Mouse (Mus musculus) hindbrain, embryonic 11.5 days (tissue): ENCODE data around the gene Nipsnap2. TPM values are rescaled to one million over a fixed set of nuclear protein-coding genes. Genes with fewer than 3 reads are reported as not detected.

Experiments
- ATAC-seq: fragments of 200-750 bp; cut with Nextera tagmentation; 2 replicates; pipeline ENCODE4 v1.8.0; 2017; ENCODE audit warnings: mild to moderate bottlenecking, moderate TSS enrichment, moderate library complexity; ENCODE audit not compliant: low FRiP score
- DNase-seq: peaks from one replicate; pipeline ENCODE4 v3.0.0-alpha.2; 2015; ENCODE audit warnings: low spot score
- H3K27ac ChIP-seq: fragments of 300-500 bp; sonication (generic); 2 replicates; pipeline ENCODE4 v1.5.1; 2014; ENCODE audit warnings: mild to moderate bottlenecking, low read depth, low read length
- H3K27me3 ChIP-seq: fragments of 300-500 bp; sonication (generic); 2 replicates; pipeline ENCODE4 v1.6.1; 2014; ENCODE audit warnings: mild to moderate bottlenecking, low read length, moderate library complexity, mixed read lengths; ENCODE audit not compliant: control insufficient read depth, insufficient read depth
- H3K36me3 ChIP-seq: fragments of 300-500 bp; sonication (generic); 2 replicates; pipeline ENCODE4 v1.6.1; 2014; ENCODE audit warnings: mild to moderate bottlenecking, low read length, moderate library complexity, mixed read lengths; ENCODE audit not compliant: control insufficient read depth, insufficient read depth
- H3K4me1 ChIP-seq: fragments of 300-500 bp; sonication (generic); replicated peaks from 2 replicates; pipeline ENCODE4 v1.6.1; 2014; ENCODE audit warnings: low read length, mixed read lengths; ENCODE audit not compliant: control insufficient read depth, insufficient read depth
- H3K4me2 ChIP-seq: fragments of 300-500 bp; sonication (generic); replicated peaks from 2 replicates; pipeline ENCODE4 v1.6.1; 2014; ENCODE audit warnings: mild to moderate bottlenecking, low read depth, low read length
- H3K4me3 ChIP-seq: fragments of 300-500 bp; sonication (generic); 2 replicates; pipeline ENCODE4 v1.5.1; 2014; ENCODE audit warnings: low read depth, low read length
- H3K9ac ChIP-seq: fragments of 300-500 bp; sonication (generic); 2 replicates; pipeline ENCODE4 v1.6.1; 2014; ENCODE audit warnings: low read depth, low read length
- H3K9me3 ChIP-seq: fragments of 300-500 bp; sonication (generic); 2 replicates; pipeline ENCODE4 v1.6.1; 2016; ENCODE audit warnings: low read length; ENCODE audit not compliant: control insufficient read depth
- WGBS: fragments of 180-500 bp; shearing (Covaris S2); extraction: QIAGEN DNeasy Blood & Tissue Kit; methylation state at CpG from one replicate; pipeline ENCODE4 v1.1.7; 2014; 5-methylcytosine and 5-hydroxymethylcytosine counted together
- polyA plus RNA-seq: library from polyadenylated mRNA; unstranded; fragments of >200 nt; fragmentation: Nextera tagmentation; extraction: Ambion mirVana; gene quantifications from 2 replicates; pipeline ENCODE4 v1.2.1, GENCODE M21; 2014

The Nipsnap2 gene
- polyA plus RNA-seq, 1 experiment from 2014 or later: 85.7 TPM

DNA sequence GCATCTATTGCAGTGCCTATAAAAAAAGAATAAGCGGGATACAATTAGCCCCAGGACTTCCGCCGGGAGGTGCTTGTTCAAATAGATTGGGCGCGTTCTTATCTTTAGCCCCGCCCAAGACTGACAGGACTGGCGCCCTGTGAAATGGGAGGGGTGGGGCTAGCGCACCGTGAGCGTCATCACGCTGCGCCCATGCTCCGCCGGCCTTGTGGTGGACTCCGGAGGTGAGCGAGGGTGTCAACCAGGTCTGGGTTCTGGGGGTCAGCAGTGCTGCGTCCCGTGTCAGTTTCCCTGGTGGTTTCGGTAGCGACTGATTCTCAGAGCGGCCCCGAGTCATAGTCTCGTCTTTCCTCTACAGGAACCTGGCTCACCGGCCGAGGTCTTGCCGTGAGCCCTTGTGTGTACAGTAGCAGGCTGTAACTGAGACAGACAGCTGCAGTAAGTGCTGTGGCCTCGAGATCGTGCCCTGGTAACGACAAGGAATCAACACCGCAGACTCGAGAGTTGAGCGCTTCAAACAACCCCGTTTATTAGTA is 9.5 kb upstream of the Nipsnap2 start, which contains the start of gene Mrps17:
Mrps17 (plus strand) TSS at position 172 of the 536 bp plus-strand sequence.
- no peaks in the 10 kb centered on the region for H3K36me3 ChIP-seq
- DNase-seq (peak; percentile 94), ATAC-seq (peak; percentile 97)
- H3K4me3 ChIP-seq: peak within 1 kb of the TSS; percentile 69
- H3K4me2 ChIP-seq: peak within 1 kb of the TSS; percentile 60
- H3K4me1 ChIP-seq: no peaks in the 10 kb centered on the region
- H3K27me3 ChIP-seq: no peaks in the 10 kb centered on the region
- under 1% methylated on average over 33 of the region's 33 CpGs for WGBS
- no peak within 1 kb of the TSS for H3K27ac ChIP-seq
- H3K9ac ChIP-seq: peak within 1 kb of the TSS; percentile 74
- no peaks in the 10 kb centered on the region for H3K9me3 ChIP-seq

DNA sequence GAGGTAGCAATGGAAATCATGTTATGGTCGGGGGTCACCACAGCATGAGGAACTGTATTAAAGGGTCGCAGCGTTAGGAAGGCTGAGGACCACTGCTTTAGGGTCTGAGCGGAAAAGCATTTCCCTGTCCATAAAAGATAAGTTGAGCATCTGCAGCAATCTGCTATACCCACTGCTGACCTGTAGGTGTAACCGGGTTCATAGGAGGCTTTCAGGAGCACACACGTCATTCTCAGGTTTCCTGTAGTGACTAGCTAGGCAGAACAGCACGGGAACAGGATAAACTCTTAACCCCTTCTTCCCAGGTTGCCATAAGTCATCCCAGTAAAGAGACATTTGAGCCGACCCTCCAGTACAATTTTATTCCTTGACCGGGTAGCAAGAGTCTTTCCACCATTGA is 7.8 kb upstream of the Nipsnap2 start:
- WGBS: 85% methylated on average over 9 of the region's 9 CpGs
- ATAC-seq (no peak), DNase-seq (no peak)
- H3K27me3 ChIP-seq: no peaks in the 10 kb centered on the region
- no peaks in the 10 kb centered on the region for H3K36me3 ChIP-seq
- no peaks in the 10 kb centered on the region for H3K4me1 ChIP-seq
- no peak overlapping the region for H3K4me3 ChIP-seq
- no peak overlapping the region for H3K27ac ChIP-seq
- H3K9ac ChIP-seq: no peak overlapping the region
- H3K9me3 ChIP-seq: no peaks in the 10 kb centered on the region
- no peak overlapping the region for H3K4me2 ChIP-seq

DNA sequence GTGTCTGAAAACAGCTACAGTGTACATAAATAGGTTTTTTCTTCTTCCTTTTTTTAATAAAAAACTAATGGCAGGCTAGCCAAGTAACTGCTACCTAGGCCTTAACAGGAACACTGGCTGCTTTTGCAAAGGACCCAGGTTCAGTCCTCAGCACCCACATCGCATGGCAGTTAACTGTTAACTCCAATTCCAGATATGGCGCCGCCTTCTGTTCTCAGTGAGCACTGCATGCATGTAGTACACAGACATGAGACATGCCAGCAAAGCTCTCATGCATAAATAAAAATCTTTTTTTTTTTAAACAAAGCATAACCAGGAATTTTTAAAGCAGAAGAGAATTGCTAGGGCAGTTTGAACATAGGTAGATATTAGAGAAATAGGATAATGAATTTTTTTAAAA is 4.7 kb upstream of the Nipsnap2 start:
- Histone ChIP-seq H3K4me1 (no peaks in the 10 kb centered on the region), H3K27me3 (no peaks in the 10 kb centered on the region), H3K27ac (no peak overlapping the region), H3K4me3 (no peak overlapping the region), H3K9me3 (no peaks in the 10 kb centered on the region), H3K36me3 (no peaks in the 10 kb centered on the region), H3K9ac (no peak overlapping the region), H3K4me2 (no peak overlapping the region)
- WGBS: 80% methylated on average over 3 of the region's 3 CpGs
- DNase-seq (no peak), ATAC-seq (no peak)

DNA sequence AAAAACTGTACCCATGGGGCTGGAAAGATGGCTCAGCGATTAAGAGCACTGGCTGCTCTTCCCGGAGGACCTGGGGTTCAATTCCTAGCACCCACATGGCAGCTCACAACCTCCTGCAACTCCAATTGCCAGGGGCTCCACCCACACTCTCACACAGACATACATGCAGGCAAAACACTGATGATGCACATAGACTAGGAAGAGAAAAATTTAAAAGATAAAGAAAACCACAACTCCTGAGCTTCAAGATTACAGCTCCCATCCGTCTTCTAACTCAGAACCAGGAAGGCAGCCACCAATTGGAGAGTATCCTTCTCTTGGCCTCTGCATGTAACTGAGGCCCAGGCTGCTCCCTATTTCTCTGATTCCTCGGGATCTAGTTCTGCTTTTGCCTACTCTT is 595 bp upstream of the Nipsnap2 start:
- Histone ChIP-seq H3K4me3 (no peak overlapping the region), H3K4me2 (no peak overlapping the region; the same call in 1 of the 2 replicates), H3K27me3 (no peaks in the 10 kb centered on the region), H3K36me3 (no peaks in the 10 kb centered on the region), H3K4me1 (no peaks in the 10 kb centered on the region), H3K9ac (no peak overlapping the region), H3K9me3 (no peaks in the 10 kb centered on the region), H3K27ac (no peak overlapping the region)
- ATAC-seq (peak; percentile 17; the same call in 1 of the 2 replicates), DNase-seq (no peak)
- 59% methylated on average over 4 of the region's 4 CpGs for WGBS

DNA sequence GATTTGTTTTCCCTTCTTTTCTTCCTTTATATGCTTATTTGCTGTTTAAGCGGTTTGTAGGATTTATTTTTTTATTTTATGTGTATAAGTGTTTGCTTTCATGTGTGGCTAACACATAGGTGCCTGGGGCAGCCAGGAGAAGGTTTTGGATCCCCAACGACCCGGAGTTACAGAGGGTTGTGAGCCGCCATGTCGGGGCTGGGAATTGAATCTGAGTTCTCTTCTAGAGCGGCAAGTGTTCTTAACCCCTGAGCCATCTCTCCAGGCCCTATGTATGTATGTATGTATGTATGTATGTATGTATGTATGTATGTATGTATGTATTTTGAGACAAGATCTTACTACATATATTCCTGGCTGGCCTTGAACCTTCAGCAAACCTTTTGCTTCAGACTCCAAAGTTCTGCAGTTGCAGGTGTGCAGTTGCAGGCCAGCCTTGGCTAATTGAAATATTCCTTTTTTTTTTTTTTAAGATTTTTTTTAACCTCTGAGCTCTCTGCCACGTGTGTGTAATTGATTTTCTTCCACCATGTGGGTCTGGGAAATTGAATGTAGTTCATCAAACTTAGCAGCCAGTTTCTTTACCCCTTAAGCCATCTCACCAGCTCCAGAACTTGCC is 1.0 kb downstream of the Nipsnap2 start:
- Histone ChIP-seq H3K9me3 (no peaks in the 10 kb centered on the region), H3K4me1 (no peaks in the 10 kb centered on the region), H3K36me3 (no peaks in the 10 kb centered on the region), H3K4me3 (peak overlapping the region; percentile 81), H3K27ac (no peak overlapping the region), H3K4me2 (peak overlapping the region; percentile 54), H3K9ac (peak overlapping the region; percentile 94), H3K27me3 (no peaks in the 10 kb centered on the region)
- DNase-seq (peak; percentile 25), ATAC-seq (no peak)
- WGBS: 22% methylated on average over 7 of the region's 7 CpGs

DNA sequence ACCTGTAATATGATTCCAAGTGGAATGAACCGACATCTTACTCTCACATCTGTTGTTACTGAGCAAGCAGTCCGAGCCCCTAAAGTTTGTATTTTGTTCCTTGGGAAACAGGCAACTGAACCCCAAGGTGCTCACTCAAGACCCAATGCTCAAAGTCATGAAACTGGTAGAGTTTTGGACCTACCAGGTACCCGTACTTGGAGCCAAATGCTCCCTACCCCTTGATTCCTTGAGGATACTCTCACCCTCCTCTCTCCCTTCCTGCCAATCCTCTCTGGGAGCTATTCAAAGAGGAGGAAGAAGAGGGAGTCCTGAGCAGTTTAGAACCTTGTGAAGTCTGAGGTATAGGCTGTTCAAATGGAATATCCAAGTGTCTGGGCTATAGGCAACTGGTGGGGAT is 1.9 kb downstream of the Nipsnap2 start:
- Histone ChIP-seq H3K9ac (no peak overlapping the region), H3K4me2 (no peak overlapping the region), H3K27ac (no peak overlapping the region), H3K4me1 (no peaks in the 10 kb centered on the region), H3K4me3 (no peak overlapping the region), H3K36me3 (no peaks in the 10 kb centered on the region), H3K27me3 (no peaks in the 10 kb centered on the region), H3K9me3 (no peaks in the 10 kb centered on the region)
- no peak for DNase-seq
- WGBS: 87% methylated on average over 3 of the region's 3 CpGs
- ATAC-seq: no peak

DNA sequence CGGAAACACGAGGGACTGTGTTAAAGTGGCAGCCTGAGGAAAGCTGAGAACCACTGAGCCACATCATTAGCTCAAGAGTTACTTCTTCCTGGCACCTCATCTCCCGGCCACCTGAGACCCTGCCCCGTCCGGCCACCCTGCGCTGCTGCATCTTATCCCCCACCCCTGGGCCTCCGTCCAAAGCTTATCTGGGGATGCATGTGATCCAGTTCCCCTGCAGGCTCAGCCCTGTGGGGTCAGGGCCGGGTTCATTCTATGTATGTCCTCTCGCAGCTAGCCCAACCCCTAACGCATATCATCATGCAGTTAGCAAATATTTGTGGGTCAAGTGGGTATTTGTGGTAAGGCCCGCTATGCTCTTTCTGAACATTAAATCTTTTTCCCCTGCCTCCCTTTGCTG is 4.4 kb downstream of the Nipsnap2 start:
- Histone ChIP-seq H3K9ac (0 out of 2 replicates have a peak overlapping the region, but pooled peaks have one; percentile 15), H3K9me3 (no peaks in the 10 kb centered on the region), H3K27ac (no peak overlapping the region), H3K36me3 (no peaks in the 10 kb centered on the region), H3K4me1 (no peaks in the 10 kb centered on the region), H3K4me2 (no peak overlapping the region), H3K4me3 (no peak overlapping the region), H3K27me3 (no peaks in the 10 kb centered on the region)
- DNase-seq (no peak), ATAC-seq (no peak)
- WGBS: 61% methylated on average over 11 of the region's 11 CpGs

DNA sequence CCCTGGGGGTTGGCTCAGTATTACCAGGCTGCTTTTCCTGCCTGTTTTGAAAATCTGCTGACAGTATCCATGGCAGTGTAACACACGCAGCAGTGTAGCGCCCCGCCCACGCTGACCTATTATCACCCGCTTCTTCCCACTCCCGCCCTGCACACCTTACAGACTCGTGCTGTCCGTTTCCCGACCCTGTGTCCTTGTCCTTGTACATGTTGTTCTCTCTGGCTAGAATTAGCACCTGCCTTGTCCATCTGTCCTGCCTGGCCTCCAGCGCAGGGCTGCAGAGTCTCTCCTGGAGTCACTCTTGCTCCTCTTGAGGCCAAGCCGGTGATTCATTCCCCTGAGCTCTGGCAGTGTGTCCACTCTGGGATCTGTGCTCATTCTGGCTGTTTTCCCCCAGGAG is 5.5 kb downstream of the Nipsnap2 start:
- no peak overlapping the region for H3K27ac ChIP-seq
- 87% methylated on average over 11 of the region's 11 CpGs for WGBS
- no peak for ATAC-seq
- DNase-seq: no peak
- H3K4me3 ChIP-seq: no peak overlapping the region
- H3K9me3 ChIP-seq: no peaks in the 10 kb centered on the region
- no peak overlapping the region for H3K9ac ChIP-seq
- no peaks in the 10 kb centered on the region for H3K36me3 ChIP-seq
- H3K4me2 ChIP-seq: no peak overlapping the region
- no peaks in the 10 kb centered on the region for H3K4me1 ChIP-seq
- H3K27me3 ChIP-seq: no peaks in the 10 kb centered on the region

DNA sequence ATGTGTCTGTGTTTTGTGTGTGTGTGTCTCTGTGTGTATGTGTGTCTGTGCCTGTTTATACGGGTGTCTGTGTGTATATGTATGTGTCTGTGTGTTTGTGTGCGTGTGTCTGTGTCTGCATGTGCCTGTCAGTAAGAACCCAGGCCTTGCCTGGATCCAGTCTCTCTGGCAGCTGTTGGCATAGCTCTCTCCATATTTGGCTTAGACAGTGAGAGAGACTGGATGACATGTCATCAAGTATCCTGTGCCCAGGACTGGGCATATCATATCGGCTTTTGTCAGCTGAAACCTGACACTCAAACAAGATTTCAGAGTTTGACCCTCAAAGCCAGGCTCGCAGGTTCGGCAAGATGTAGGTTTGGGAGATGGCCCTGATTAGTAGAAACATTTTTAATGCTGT is 6.2 kb downstream of the Nipsnap2 start:
- DNase-seq (no peak), ATAC-seq (no peak)
- Histone ChIP-seq H3K9me3 (no peaks in the 10 kb centered on the region), H3K27ac (no peak overlapping the region), H3K4me2 (no peak overlapping the region), H3K4me1 (no peaks in the 10 kb centered on the region), H3K27me3 (no peaks in the 10 kb centered on the region), H3K4me3 (no peak overlapping the region), H3K9ac (no peak overlapping the region), H3K36me3 (no peaks in the 10 kb centered on the region)
- 80% methylated on average over 5 of the region's 5 CpGs for WGBS
